Mouse (Mus musculus) embryonic stem cell, embryonic (primary cell): Measurements from ENCODE around the gene Fto.

Source experiments
- CTCF ChIA-PET, 4 experiments: fragments of 300-600 bp in 2 of 4; fragments of 350-600 bp in 2 of 4; sonication (Branson Sonifier 250); formaldehyde crosslinking; loops; one replicate each; lab custom pipeline; 2022; ENCODE audit warnings: inconsistent platforms in 2 of 4; lab: Charles Lee
- POLR2A ChIA-PET, 4 experiments: fragments of 300-600 bp in 2 of 4; fragments of 350-600 bp in 2 of 4; sonication (Branson Sonifier 250); formaldehyde crosslinking; loops; one replicate each; lab custom pipeline; 2022; ENCODE audit warnings: antibody characterized with exemption in 4 of 4, inconsistent platforms in 1 of 4; lab: Charles Lee

Fto gene

DNA sequence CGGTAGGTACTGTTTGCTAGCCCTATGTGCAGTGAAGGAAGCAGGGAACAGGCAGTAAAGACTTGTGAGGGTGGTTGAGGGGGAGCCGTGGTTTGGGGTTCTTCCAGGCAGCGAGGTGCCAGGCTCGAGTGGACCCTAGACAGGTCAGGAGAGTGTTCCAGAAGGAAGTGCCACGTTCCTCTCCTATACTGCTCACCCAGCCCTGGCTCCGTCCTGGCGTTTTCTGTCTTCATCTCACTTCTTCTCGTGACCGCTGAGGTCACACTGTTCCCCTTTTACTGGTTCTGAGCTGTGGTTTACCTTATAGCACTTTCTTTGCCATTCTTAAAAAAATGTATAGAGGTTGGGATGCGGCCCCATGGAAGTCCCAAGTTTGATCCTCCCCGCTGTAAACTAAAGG is 31.3 kb downstream of the Fto start:
- POLR2A ChIA-PET, result interaction anchor here in 1 of 4 experiments (1.3 to 1.9 kb wide), 2 partner anchors 21 to 31 kb away, joined by 4 to 5 read pairs; partner anchors contain the start of genes Fto and Rpgrip1l

DNA sequence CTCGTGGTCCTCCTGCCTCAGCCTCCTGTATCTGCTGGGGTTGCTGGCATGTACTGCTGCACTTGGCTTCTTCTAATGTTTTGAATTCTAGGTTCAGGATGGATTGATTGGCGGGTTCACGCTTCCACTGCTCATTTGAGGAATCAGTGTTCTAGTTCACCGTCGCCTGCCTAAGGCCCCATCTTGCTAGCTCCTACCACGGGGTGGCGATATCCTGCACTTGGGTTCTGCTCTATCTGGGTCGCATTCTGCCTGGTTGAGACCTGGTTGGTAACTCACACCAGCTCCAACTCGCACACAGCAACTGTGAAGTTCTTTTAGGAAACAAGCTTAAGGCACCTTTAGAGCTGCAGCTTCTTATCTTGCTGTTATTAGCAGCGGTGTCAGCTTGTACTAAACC is 33.8 kb downstream of the Fto start:
- ChIA-PET POLR2A (interaction anchor here in 2 of 4 experiments (1.2 to 1.9 kb wide), 3 partner anchors 16 to 34 kb away, joined by 3 to 5 read pairs (median 3); partner anchors contain the start of genes Fto (in 1 of the 2) and Rpgrip1l (in 1 of the 2)), CTCF (interaction anchor here in 2 of 4 experiments (0.9 to 1.0 kb wide), 2 partner anchors 18 to 42 kb away, joined by 4 to 5 read pairs; no protein-coding TSS in a partner anchor)

More for the DNA sequence above, 31.3 kb downstream of the Fto start:
- CTCF ChIA-PET, result no interaction called here

DNA sequence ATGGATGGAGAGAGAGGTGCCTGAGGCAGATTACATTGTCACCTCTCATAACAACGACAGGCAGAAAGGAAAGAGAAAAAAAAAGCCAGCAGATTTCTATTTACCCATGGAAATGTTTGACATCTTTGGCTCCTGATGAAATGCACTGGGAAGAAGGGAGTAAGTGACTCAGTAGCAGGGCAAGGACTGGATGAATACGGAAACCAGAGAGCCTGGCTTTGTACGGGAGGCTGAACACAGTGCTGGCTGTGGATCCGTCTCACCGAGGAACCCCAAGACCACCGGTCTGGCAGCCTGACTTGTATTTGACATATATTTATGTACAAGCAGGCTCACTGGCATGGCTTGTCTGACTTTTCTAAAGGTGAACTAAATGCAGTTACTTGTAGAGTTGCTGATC is 34.3 kb downstream of the Fto start:
- ChIA-PET POLR2A (interaction anchor here in 2 of 4 experiments (1.3 to 1.9 kb wide), 2 partner anchors 16 to 35 kb away, joined by 3 to 5 read pairs; partner anchors contain the start of genes Fto (in 1 of the 2) and Rpgrip1l (in 1 of the 2)), CTCF (interaction anchor here in 1 of 4 experiments (1.0 kb wide), 1 partner anchor 18 kb away, joined by 4 read pairs; no protein-coding TSS in a partner anchor)

DNA sequence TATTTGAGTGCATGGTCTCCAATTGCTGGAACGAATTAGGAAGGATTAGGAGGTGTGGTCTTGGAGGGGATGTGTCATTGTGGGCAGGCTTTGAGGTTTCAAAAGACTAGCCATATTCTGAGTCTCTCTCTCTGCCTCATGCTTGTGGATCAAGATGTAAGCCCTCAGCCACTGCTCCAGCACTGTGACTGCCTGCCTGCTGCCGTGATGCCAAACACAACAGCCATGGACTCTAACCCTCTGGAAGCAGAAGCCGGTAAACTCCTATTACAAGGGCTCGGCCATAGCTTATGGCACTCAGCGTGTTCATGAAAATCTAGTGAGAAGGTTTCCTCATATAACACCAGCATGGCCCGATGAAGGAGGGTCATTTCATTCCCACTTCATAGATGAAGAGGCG is 36.5 kb downstream of the Fto start:
- ChIA-PET POLR2A (no interaction called here), CTCF (interaction anchor here in 1 of 4 experiments (1.3 kb wide), 1 partner anchor 14 kb away, joined by 3 read pairs; no protein-coding TSS in a partner anchor)

DNA sequence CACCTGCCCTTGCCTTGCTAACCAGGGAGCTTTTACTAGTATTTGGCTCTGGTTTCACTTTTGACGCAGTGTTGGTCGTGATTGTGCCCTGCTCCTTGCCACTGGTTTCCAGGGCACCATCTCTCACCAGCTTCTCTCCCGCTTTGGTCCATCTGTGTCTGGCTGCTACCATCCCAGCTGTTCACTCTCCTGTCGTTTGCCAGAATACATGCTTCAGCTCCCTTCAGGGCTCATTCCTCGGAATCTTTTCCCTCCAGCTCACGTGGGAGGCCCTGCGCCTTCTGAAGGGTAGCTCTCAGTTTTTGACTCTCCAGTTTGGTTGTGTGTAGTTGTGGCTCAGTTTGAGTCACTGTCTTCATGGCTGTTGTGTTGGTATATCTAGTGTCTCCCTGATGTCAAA is 37.3 kb downstream of the Fto start:
- ChIA-PET POLR2A (no interaction called here), CTCF (interaction anchor here in 1 of 4 experiments (1.3 kb wide), 1 partner anchor 13 kb away, joined by 3 read pairs; no protein-coding TSS in a partner anchor)

DNA sequence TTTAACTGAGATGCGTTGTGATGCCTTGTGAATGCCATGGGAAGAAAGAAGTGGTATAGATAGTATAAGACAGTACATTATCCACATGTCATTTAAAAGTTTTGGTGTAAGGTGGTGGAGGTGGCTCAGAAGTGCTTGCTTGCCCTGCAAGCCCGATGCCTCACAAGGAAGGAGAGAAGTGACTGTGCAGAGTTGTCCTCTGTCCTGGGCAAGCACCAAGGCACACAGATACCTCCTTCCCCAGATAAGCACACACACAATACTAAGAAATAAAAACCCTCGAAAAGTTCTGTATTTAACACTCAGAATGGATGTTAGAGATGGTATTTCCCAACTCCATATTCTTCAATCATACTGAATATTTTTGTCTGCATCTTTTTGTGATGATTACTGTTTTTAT is 39.3 kb downstream of the Fto start:
- ChIA-PET POLR2A (no interaction called here), CTCF (no interaction called here)

DNA sequence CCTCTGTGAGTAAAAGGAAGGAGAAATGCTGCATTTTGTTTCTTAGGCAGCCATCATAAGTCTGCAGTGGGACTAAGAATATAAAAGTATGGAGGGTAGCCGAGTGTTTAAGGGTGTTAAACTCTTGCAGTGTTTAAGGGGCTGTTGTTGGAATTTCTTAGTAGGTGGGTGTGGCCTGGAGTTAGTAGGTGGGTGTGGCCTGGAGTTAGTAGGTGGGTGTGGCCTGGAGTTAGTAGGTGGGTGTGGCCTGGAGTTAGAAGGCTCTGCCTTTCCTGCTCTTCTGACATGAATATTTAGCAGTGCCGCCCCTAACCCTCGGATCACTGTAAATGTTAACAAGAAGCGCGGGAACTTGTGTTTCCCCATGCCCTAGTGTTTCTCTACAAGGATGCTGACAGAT is 39.7 kb downstream of the Fto start:
- CTCF ChIA-PET, result no interaction called here
- POLR2A ChIA-PET, result no interaction called here

DNA sequence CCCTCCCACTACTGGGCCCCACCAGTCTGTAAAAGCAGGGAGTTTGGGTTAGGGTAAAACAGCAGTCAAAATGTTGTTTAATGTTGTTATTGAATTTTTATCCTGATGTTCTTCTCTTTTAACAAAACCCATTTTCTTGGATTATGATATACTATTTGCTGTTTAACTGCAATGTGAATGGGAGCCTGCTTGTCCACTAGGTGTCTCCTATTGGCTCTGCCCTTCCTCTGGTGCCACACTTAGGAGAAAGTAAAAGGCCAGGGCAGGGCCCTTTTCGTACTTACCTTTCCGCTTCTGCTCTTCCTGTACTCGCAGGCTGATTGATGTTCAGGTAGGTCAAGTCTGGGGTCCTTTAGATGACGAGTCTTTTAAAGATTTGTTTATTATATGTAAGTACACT is 40.6 kb downstream of the Fto start:
- POLR2A ChIA-PET, result no interaction called here
- CTCF ChIA-PET, result no interaction called here

DNA sequence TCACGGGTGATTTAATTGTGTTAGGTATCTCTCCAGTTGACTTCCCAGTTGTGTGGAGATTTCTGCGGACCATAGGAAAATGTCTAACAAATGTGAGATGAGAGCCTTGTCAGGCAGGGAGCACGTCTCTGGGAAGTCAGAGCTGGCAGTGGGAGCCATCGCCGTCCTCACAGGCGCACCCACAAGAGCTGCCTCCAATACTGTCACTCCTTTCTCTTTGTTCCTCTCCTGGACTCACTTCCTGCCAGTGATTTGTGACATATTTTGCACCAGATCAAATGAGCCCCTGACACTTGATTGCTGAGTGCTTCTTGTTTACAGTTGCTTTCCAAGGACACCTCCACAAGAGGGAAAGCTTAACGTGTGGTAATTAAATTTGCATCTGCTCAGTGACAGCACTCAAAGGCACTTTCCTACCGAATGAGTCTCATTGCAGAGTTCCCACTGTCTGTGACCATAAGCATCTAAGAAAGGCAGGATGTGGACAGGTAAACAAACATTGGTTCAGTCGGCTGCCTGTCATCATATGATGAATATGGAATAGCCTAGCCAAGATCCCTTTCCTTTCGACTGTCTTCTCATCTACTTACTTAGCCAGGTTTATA is 42.1 kb downstream of the Fto start:
- POLR2A ChIA-PET, result interaction anchor here in 2 of 4 experiments (0.7 to 2.0 kb wide), 4 partner anchors 10 to 28 kb away, joined by 3 to 5 read pairs (median 4); no protein-coding TSS in a partner anchor
- CTCF ChIA-PET, result interaction anchor here in 1 of 4 experiments (0.6 to 1.4 kb wide), 3 partner anchors 10 to 75 kb away, joined by 3 to 4 read pairs (median 3); no protein-coding TSS in a partner anchor

DNA sequence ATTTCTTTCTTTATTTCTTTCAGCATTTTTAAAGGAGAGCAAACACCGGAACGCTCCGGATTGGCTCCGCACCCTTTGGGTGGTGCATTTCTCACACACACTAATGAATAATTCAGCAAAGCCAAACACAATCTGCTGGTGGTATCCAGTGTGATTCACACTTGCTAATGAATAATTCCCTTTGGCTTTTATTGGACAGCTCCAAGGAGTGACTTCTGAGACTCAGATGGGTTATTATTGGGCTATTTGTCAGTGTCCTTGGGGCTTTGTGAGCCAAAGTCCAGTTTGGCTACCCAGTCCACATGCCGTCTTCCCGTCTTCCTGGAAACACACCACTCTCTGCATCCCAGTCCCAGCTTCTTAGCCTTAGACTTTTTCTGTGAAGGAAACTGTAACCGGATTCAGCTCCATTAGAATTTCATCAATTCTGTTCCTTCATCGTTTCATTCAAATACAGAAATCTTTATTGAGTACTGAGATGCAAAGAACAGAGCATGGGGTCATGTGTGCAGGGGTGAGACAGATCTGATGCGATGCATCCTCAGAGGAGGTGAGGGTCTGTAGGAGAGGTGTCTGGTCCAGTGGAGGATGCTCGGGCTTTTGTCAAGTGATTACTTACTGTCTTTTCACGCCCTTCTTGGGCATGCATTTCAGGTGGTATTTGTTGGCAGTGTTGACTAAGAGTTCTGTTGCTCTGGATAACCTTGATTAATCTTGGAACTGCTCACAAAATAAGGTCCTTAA is 42.8 kb downstream of the Fto start:
- ChIA-PET POLR2A (interaction anchor here in 2 of 4 experiments (1.1 to 2.0 kb wide), 2 partner anchors 9 to 10 kb away, joined by 4 to 5 read pairs; no protein-coding TSS in a partner anchor), CTCF (interaction anchor here in 1 of 4 experiments (1.4 kb wide), 1 partner anchor 24 kb away, joined by 3 read pairs; no protein-coding TSS in a partner anchor)

DNA sequence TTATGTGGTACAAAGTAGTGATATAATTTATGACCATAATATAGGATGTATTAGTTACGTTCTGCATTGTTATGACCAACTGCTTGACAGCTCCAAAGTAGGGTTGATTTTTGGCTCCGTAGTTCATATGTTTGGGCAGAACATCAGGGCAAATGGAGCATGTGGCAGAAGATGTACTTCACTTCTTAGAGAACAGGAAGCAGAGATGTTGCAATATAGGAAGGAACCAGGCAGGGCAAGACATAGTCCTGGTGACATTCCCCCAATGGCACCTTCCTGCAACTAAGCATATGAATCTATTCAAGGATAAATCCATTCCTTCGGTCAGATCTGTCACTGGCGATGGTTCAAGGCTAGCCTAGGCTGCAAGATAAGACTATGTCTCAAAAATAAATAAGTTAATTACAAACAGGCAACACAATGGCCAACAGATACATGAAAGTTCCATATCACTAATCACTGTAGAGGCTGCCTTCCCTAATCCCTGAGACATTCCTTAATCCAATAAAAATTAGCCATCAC is 44.2 kb downstream of the Fto start:
- POLR2A ChIA-PET, result no interaction called here
- CTCF ChIA-PET, result interaction anchor here in 1 of 4 experiments (0.9 kb wide), 1 partner anchor 33 kb away, joined by 3 read pairs; no protein-coding TSS in a partner anchor

DNA sequence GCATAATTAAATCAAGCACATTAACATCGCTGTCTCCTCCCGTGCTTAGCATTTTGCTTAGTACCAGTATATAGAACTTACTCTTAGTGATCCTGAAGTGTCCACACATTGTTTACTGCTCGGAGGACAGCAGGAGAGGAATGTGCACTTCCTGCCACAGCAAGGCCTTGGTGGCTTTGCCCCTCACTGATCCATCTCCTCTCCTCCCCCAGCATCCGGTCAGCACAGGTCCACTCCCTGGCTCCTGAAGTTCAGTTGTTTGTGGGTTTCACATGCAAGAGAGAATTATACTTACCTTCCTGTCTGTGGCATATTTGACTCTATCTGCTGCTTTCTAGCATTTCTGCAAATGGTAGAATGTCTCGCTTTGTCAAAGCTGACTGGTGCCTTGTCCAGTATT is 44.7 kb downstream of the Fto start:
- POLR2A ChIA-PET, result no interaction called here

DNA sequence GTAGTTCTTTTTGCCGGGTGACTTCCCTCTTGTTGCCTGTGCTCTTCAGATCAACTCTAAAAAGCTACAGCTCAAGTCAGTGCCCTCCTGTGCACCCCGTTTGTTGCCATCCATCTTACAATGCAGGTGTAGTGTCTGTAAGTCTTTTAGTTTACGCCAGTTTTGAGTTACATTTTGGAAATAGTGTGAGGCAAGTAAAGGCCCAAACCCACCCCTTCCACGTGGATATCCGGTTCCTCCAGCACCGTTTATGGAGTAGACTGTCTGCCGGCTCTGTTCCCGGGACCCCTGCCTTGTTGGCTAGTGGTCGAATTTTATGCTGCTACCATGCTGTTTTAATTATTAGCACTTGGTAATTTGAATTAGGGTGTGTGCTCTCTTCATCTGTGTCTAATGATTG is 46.2 kb downstream of the Fto start:
- ChIA-PET CTCF (no interaction called here), POLR2A (no interaction called here)

More for the DNA sequence above, 44.7 kb downstream of the Fto start:
- CTCF ChIA-PET, result interaction anchor here in 1 of 4 experiments (0.9 kb wide), 1 partner anchor 33 kb away, joined by 3 read pairs; no protein-coding TSS in a partner anchor

DNA sequence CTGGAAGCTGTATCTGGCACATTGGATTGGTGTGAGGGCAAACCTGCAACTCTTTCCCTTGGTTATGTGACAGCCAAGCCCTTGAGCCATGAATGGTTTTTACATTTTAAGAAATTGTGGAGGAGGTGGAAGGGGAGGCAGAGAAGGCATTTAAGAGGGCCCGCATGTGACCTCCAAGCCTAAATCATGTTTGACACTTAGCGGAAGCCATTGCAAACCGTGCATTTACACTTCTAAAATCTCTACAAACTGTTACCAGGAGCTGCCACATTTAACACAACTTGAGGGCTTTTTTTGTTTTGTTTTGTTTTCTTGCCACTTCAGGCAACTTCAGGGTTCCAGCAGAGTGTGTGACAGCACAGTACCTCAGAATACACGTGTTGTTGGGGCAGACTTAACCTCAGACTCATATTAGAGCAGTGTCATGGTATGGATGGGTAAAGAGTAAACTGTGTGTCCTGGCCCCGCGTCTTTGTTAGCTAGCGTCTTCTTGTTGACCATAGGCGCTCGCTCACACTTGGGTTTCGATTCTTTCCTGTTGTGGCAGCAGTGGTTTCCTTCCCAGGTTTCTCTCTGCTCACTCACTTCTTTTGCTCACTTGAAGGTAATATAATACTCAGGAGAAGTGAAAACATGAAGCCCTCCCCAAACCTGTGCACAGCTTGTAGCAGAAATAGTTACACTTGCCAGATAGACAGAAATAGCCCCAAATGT is 47.5 kb downstream of the Fto start:
- POLR2A ChIA-PET, result no interaction called here
- CTCF ChIA-PET, result no interaction called here

DNA sequence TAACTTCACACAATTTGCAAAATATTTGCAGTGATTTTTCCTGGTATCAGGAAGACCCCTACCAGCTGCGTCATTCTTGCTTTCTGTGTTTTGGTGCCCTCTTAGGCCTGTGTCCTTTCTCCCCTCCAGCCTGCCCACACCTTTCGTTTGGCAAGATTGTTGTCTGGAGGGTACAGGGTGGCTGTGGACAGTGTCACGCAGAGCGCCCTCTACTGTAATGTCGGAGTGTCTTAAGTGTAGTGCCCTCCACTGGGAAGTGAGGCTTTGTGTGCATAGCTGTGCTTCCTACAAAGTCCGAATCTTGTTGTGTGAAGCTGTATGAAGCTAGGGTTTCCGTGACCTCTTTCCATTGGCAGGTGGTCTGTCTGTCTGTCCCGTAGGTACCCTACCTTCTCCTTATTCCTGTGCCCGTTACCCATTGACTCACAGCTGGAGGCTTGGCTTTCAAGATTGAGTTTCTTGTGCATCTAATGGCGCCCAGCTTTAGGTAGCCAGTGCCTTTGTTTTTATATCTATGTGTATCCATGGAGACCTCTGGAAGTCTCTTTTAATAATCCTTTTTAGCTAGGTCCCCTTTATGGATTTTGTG is 50.0 kb downstream of the Fto start:
- CTCF ChIA-PET, result interaction anchor here in 2 of 4 experiments (0.6 to 1.1 kb wide), 3 partner anchors 13 to 87 kb away, joined by 3 read pairs; no protein-coding TSS in a partner anchor

DNA sequence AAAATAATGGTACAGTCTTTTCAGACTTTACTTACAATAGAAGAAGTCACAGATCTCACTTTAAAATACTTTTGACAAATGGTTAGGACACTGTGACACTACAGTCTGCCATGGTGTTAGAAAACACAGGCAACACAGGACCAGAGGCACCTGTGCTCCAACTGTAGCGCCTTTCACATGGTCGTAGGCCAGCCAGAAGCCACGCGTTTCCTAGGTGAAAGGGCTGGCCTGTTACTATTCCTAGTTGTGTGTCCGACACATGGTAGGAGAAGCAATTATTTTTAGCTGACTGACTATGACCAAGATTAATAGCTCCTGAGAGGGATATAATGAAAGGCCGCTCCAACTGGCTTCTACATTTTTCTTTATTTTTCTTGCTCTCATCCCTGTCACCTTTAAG is 50.9 kb downstream of the Fto start:
- POLR2A ChIA-PET, result interaction anchor here in 2 of 4 experiments (1.1 to 1.7 kb wide), 2 partner anchors 15 to 66 kb away, joined by 3 to 6 read pairs; no protein-coding TSS in a partner anchor
- CTCF ChIA-PET, result interaction anchor here in 1 of 4 experiments (1.1 kb wide), 1 partner anchor 40 kb away, joined by 3 read pairs; no protein-coding TSS in a partner anchor

More for the DNA sequence above, 50.0 kb downstream of the Fto start:
- POLR2A ChIA-PET, result interaction anchor here in 2 of 4 experiments (0.6 to 1.1 kb wide), 2 partner anchors 19 to 66 kb away, joined by 3 read pairs; no protein-coding TSS in a partner anchor

DNA sequence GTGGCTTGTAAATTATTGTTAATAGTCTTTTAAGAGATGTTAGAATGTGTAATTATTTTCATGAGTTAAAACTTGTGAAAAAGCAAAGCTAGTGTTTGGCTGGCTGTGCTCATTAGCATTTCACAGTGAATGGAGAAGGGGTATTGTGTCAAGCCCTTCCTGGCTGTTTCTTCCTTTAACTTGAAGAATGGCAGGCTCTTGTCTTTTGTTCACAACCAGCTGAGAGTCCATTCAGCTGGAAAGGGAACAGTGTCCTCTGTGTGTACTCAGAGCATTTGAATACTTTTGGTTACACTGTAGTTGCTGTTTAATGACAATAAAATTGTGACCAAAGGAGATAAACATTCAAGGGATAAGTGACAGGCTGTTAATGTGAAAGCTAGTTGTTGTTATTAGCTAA is 52.5 kb downstream of the Fto start:
- ChIA-PET POLR2A (interaction anchor here in 3 of 4 experiments (0.6 to 1.7 kb wide), 23 partner anchors 9 to 990 kb away, joined by 3 to 9 read pairs (median 3); partner anchors contain the start of genes Fto (in 1 of the 3) and Rpgrip1l (in 1 of the 3)), CTCF (interaction anchor here in 2 of 4 experiments (0.6 to 1.3 kb wide), 5 partner anchors 11 to 151 kb away, joined by 3 to 4 read pairs (median 4); no protein-coding TSS in a partner anchor)
